Mouse (Mus musculus) embryonic facial prominence, embryonic 13.5 days (tissue): ENCODE results near the gene Gcn1l1. TPM values are rescaled to one million over a fixed set of nuclear protein-coding genes. Genes with fewer than 3 reads are reported as not detected.

Experiments
- ATAC-seq: fragments of 200-750 bp; cut with Nextera tagmentation; 2 replicates; pipeline ENCODE4 v1.8.0; 2017; ENCODE audit warnings: low read depth; ENCODE audit not compliant: insufficient number of reproducible peaks, insufficient read depth, low FRiP score, low TSS enrichment
- H3K27ac ChIP-seq: fragments of 300-500 bp; sonication (generic); 2 replicates; pipeline ENCODE4 v1.5.1; 2015; ENCODE audit warnings: moderate library complexity, mild to moderate bottlenecking, inconsistent platforms
- H3K27me3 ChIP-seq: fragments of 300-500 bp; sonication (generic); 2 replicates; pipeline ENCODE4 v1.6.1; 2015; ENCODE audit warnings: mild to moderate bottlenecking, inconsistent platforms
- H3K36me3 ChIP-seq: fragments of 300-500 bp; sonication (generic); 2 replicates; pipeline ENCODE4 v1.6.1; 2015; ENCODE audit warnings: mild to moderate bottlenecking, inconsistent platforms
- H3K4me1 ChIP-seq: fragments of 300-500 bp; sonication (generic); 2 replicates; pipeline ENCODE4 v1.6.1; 2015; ENCODE audit warnings: inconsistent platforms
- H3K4me2 ChIP-seq: fragments of 300-500 bp; sonication (generic); 2 replicates; pipeline ENCODE4 v1.6.1; 2015; ENCODE audit warnings: moderate library complexity, mild to moderate bottlenecking, inconsistent platforms
- H3K4me3 ChIP-seq: fragments of 300-500 bp; sonication (generic); 2 replicates; pipeline ENCODE4 v1.5.1; 2015; ENCODE audit warnings: mild to moderate bottlenecking, inconsistent platforms
- H3K9ac ChIP-seq: fragments of 300-500 bp; sonication (generic); 2 replicates; pipeline ENCODE4 v1.6.1; 2015; ENCODE audit warnings: mild to moderate bottlenecking, inconsistent platforms
- H3K9me3 ChIP-seq: fragments of 300-500 bp; sonication (generic); 2 replicates; pipeline ENCODE4 v1.6.1; 2016; ENCODE audit warnings: inconsistent platforms
- WGBS: fragments of 180-500 bp; shearing (Covaris S2); methylation state at CpG from one replicate; pipeline ENCODE4 v1.1.7; 2015; ENCODE audit warnings: mixed read lengths; 5-methylcytosine and 5-hydroxymethylcytosine counted together
- polyA plus RNA-seq: library from polyadenylated mRNA; unstranded; fragments of >200 nt; fragmentation: Nextera tagmentation; extraction: Ambion mirVana; gene quantifications from 2 replicates; pipeline ENCODE4 v1.2.1, GENCODE M21; 2015

Gcn1l1 gene
- polyA plus RNA-seq, 1 experiment from 2014 or later: 45.8 TPM

DNA sequence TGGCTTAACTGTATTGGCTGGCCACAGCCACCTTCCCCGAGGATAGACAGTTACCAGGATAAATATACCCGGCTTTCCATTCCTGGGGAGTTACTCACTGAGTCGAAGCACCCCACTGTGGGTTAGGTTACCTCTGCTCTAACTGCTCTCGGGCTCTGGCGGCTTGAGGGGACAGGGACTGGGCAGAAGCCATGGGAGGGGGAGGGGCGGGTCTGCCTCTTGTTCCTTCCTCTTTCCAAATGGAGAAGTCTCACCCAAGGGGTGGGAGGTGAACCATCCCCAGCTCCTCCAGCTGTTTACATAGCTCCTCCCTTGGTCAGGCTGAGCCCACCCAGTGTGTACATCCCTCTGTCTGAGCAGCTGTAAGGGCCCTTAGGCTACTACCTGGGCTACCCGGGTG is 29.4 kb upstream of the Gcn1l1 start:
- H3K4me2 ChIP-seq: no peak overlapping the region
- WGBS: 28% methylated on average over 7 of the region's 7 CpGs

DNA sequence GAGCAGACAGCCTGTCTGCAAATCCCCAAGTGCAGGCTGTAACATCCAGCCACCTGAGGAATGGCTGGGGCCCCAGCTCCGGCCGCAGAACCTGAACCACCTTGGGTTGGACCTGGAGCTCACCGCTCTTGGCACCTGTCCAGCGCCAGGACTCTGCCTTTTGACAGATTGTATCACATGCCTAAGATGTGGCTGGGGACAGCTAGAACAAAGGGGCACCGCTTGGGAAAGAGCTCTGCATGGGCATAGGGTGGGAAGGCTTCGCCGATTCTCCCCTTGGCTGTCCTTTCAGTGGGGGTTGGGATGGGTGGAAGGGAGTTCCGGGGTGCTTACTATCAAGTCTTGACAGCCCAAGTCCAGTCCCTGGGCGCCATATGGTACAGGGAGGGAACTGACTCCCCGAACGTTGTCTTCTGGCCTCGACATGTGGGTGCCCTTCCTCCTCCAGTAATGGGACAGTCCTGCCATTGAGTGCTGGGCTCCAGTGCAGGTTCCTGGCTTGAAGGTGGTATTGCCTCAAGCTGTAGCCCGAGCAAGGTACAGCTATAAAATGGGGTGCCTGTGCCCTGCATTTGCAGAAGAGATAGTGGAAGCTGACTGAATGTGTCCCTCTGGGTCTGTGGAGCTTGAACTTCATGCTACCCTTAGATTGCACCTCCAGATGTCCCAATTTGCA is 26.9 kb upstream of the Gcn1l1 start:
- 62% methylated on average over 13 of the region's 13 CpGs for WGBS
- Histone ChIP-seq H3K4me2 (peak overlapping the region; percentile 36), H3K4me3 (no peak overlapping the region), H3K27ac (peak overlapping the region; percentile 62; the same call in 1 of the 2 replicates), H3K27me3 (no peaks in the 10 kb centered on the region), H3K4me1 (peaks cover 60% of the 10 kb centered on the region), H3K9me3 (no peaks in the 10 kb centered on the region), H3K9ac (no peak overlapping the region), H3K36me3 (no peaks in the 10 kb centered on the region)
- peak; percentile 18 for ATAC-seq

More for the DNA sequence above, 29.4 kb upstream of the Gcn1l1 start:
- Histone ChIP-seq H3K27me3 (no peaks in the 10 kb centered on the region), H3K9ac (no peak overlapping the region), H3K4me1 (peaks cover 73% of the 10 kb centered on the region), H3K36me3 (no peaks in the 10 kb centered on the region), H3K4me3 (no peak overlapping the region), H3K27ac (0 out of 2 replicates have a peak overlapping the region, but pooled peaks have one; percentile 57), H3K9me3 (no peaks in the 10 kb centered on the region)
- ATAC-seq: no peak

DNA sequence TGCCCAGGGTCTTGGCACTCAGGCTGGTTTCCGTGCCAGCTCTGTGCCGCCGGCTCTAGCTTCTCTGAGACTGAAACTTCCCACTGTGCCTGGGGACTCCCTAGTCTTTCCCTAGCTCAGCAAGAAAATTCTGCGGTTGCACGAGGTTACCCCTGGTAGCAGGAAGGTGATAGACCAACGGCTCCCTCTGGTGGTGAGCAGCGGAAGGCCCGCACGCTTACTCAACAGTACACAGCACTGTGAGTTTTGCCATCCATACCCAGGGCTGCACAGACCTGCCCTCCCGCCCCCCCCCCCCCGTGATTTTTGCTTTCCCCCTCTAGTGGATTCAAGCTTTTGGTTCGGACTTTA is 26.4 kb upstream of the Gcn1l1 start:
- Histone ChIP-seq H3K4me1 (peaks cover 60% of the 10 kb centered on the region), H3K27me3 (no peaks in the 10 kb centered on the region), H3K27ac (peak overlapping the region; percentile 62; the same call in 1 of the 2 replicates), H3K9ac (no peak overlapping the region), H3K4me3 (no peak overlapping the region), H3K4me2 (peak overlapping the region; percentile 36), H3K9me3 (no peaks in the 10 kb centered on the region), H3K36me3 (no peaks in the 10 kb centered on the region)
- peak; percentile 76 for ATAC-seq
- WGBS: under 1% methylated on average over 12 of the region's 12 CpGs

DNA sequence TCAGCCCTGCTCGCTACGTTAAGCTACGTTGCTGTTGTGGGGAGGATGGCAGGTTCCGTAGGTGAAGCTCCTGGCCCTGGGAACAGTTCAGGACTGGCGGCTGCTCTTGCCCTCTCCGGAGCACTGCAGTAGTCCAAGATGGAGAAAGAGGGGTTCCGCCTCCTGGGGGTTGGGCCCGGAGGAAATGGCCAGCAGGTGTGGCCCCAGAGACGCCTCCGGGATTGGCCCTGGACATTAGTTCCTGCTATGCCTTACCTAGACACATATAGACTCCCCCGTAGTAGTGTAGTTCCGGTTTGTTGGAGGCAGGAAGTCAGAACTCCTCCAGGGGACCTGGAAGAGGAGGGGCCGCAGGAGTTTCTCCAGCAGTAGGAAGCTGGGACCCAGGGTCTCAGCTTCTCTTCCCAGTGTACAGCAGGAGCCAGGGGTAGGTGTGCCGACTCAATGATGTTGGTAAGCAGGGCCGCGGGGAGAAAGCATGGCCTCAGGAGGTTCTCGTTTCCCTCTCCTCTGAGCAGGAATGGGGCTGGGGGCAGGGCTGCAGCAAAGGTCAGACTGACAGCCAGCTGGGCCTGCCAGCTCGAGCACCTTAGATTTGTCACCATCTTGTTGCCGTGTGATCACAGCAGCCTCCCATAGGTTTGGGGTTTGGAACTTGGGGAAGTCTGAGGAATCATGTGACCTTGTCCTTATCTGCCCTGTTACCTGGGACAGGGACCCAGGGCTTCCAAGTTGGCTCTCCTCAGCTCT is 22.2 kb upstream of the Gcn1l1 start:
- 48% methylated on average over 19 of the region's 19 CpGs for WGBS
- H3K4me3 ChIP-seq: no peak overlapping the region
- peaks cover 36% of the 10 kb centered on the region for H3K36me3 ChIP-seq
- no peaks in the 10 kb centered on the region for H3K27me3 ChIP-seq
- H3K9ac ChIP-seq: peak overlapping the region; percentile 57
- peaks cover 67% of the 10 kb centered on the region for H3K4me1 ChIP-seq
- H3K4me2 ChIP-seq: peak overlapping the region; percentile 38
- no peaks in the 10 kb centered on the region for H3K9me3 ChIP-seq
- ATAC-seq: no peak
- peak overlapping the region; percentile 71 for H3K27ac ChIP-seq

DNA sequence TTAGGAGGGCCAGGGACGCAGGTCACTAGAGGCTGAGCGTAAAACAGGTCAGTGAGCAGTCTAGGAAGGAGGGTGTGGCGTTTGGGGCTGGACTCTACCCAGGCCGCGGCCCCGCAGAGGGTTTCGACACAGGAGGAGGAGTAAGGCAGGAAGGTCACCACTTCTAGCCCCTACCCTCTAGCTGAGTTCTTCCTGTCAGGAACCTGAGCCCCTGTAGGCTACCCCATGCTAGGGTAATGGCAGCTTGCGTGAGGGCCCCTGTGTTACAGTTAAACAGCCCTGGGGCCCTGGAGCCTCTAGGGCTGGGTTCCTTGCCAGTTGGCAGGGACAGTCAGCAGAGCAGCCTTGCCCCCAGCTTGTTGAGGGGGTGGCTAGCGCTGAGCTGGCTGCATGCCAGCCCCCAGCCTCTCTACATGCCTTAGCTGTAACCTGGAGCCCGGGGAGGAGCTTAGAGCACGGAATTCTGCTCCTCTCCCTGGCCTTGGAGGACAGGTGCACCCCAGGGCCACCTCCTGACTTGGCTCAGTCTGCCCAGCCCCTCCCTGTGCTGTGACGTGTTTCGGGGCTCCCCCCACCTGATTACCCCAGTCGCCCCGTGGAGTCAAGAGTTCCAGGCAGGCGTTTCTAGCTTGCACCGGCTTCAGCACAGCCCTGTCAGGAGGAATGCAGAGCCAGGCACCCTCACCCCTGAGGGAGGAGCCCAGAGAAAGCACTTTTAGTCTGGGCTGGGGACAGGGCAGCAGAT is 21.4 kb upstream of the Gcn1l1 start:
- H3K27me3 ChIP-seq: no peaks in the 10 kb centered on the region
- ATAC-seq: peak; percentile 21
- no peaks in the 10 kb centered on the region for H3K9me3 ChIP-seq
- H3K27ac ChIP-seq: peak overlapping the region; percentile 71
- H3K36me3 ChIP-seq: peaks cover 44% of the 10 kb centered on the region
- no peak overlapping the region for H3K4me3 ChIP-seq
- peak overlapping the region; percentile 38 for H3K4me2 ChIP-seq
- H3K9ac ChIP-seq: peak overlapping the region; percentile 57
- H3K4me1 ChIP-seq: peaks cover 58% of the 10 kb centered on the region
- 38% methylated on average over 17 of the region's 17 CpGs for WGBS

DNA sequence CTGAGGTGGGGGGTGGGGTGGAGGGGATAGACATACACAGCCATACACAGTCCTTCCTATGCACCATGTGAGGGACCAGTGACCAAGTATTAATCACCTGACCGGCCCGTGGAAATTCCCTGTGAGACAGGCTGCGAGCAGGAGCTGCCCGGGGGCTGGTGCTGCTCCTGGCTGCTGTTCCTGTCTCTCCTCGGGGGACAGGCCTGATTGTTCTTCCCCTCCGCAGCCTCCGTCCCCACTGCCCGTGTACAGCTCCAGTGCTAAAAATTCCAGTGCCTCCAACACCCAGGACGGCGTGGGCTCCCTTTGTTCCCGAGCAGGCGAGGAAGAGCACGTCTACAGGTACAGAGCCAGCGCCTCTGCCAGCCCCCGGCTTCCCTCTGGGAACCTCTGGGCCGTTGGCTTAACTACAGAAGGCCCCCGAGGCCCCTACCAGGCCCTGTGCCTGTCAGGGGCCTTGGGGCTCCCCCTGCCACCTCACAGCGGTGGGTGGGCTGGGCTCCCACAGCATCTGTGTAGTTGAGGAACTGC is 20.3 kb upstream of the Gcn1l1 start:
- Histone ChIP-seq H3K4me2 (no peak overlapping the region), H3K4me1 (peaks cover 52% of the 10 kb centered on the region), H3K9ac (peak overlapping the region; percentile 11; the same call in 1 of the 2 replicates), H3K9me3 (no peaks in the 10 kb centered on the region), H3K27ac (no peak overlapping the region; the same call in 1 of the 2 replicates), H3K27me3 (no peaks in the 10 kb centered on the region), H3K4me3 (no peak overlapping the region), H3K36me3 (peaks cover 55% of the 10 kb centered on the region)
- WGBS: 54% methylated on average over 18 of the region's 18 CpGs
- ATAC-seq: no peak

DNA sequence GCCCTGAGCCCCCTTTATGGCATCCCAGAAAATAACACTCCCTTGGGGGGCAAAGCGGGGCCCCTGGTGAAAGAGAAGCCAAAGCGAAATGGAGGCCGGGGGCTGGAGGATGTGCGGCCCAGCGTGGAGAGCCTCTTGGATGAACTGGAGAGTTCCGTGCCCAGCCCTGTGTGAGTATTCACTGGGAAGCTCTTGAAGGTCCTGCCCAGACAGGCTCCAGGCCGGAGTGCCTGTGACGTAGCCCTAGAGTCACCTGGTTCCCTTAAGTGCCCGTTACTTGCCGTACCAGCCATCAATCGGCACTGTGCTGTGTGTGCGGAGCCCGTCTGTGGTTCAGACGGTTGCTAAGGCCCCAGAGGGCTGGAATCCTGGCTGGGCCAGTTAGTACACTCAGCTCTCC is 19.4 kb upstream of the Gcn1l1 start:
- 75% methylated on average over 14 of the region's 14 CpGs for WGBS
- Histone ChIP-seq H3K4me3 (no peak overlapping the region), H3K27ac (no peak overlapping the region), H3K4me2 (no peak overlapping the region), H3K4me1 (peaks cover 52% of the 10 kb centered on the region), H3K9ac (0 out of 2 replicates have a peak overlapping the region, but pooled peaks have one; percentile 32), H3K36me3 (peaks cover 64% of the 10 kb centered on the region), H3K27me3 (no peaks in the 10 kb centered on the region), H3K9me3 (no peaks in the 10 kb centered on the region)
- ATAC-seq: no peak

DNA sequence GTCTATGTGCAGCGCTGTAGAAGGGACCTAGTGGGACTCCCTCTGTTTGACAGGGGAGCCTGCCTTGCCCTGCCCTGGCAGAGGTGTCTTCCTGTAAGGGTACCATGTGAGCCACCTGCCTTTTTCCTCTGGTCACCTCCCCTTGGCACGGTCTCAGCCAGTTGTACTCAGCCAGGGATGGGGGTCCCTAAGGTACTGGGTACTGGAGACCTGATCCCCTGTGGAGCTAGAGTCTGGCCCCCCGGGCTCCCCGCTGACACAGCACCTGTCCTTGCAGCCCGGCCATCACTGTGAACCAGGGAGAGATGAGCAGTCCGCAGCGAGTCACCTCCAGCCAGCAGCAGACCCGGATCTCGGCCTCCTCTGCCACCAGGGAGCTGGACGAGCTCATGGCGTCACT is 18.5 kb upstream of the Gcn1l1 start:
- Histone ChIP-seq H3K4me3 (no peak overlapping the region), H3K27ac (no peak overlapping the region), H3K27me3 (no peaks in the 10 kb centered on the region), H3K9ac (no peak overlapping the region; the same call in 1 of the 2 replicates), H3K4me1 (peaks cover 52% of the 10 kb centered on the region), H3K9me3 (no peaks in the 10 kb centered on the region), H3K36me3 (peaks cover 70% of the 10 kb centered on the region), H3K4me2 (no peak overlapping the region)
- ATAC-seq: no peak
- 59% methylated on average over 11 of the region's 11 CpGs for WGBS

DNA sequence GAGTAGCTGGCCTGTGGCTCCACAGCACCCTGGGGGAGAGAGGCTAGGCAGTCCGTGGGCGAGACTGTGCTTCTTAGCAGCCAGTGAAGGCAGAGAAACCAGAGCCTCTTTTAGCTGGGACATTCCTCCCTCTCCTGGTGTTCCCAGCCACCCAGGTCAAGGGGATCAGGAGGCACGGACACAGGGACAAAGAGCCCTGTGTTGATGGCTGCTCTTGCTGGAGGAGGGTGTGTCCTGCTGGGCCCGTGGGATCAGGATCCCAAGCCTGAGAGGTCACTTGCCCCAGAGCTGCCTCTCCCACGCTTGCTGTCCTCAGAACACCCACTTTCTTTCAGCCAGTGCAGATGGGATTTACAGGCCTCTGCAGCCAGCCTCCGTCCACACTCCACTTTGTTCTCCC is 18.0 kb upstream of the Gcn1l1 start:
- no peak overlapping the region for H3K4me2 ChIP-seq
- H3K36me3 ChIP-seq: peaks cover 74% of the 10 kb centered on the region
- H3K27me3 ChIP-seq: no peaks in the 10 kb centered on the region
- 25% methylated on average over 6 of the region's 6 CpGs for WGBS
- H3K4me3 ChIP-seq: no peak overlapping the region
- no peak for ATAC-seq
- H3K9ac ChIP-seq: peak overlapping the region; percentile 49; the same call in 1 of the 2 replicates
- H3K4me1 ChIP-seq: peaks cover 51% of the 10 kb centered on the region
- H3K9me3 ChIP-seq: no peaks in the 10 kb centered on the region
- peak overlapping the region; percentile 44 for H3K27ac ChIP-seq

DNA sequence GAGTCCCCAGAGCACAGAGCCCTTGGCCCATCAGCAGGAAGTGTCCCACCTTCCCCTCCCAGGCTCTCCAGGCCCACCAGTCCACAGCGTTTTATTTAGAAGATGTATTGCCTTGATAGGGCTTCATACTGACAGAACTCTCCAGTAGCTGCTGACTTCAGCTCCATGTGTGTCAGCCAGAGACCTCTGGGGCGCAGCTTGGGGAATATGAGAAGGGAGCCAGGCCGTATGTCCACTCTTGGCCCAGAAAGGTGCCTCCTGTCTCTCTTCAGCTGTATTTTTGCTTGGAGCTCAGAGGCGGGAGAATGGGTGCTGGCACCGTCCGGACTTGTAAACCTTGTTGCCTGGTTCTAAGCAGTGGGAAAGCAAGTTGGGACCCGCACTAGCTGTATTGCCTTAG is 17.6 kb upstream of the Gcn1l1 start:
- no peaks in the 10 kb centered on the region for H3K27me3 ChIP-seq
- 61% methylated on average over 7 of the region's 7 CpGs for WGBS
- H3K4me3 ChIP-seq: no peak overlapping the region
- H3K9ac ChIP-seq: peak overlapping the region; percentile 49; the same call in 1 of the 2 replicates
- ATAC-seq: no peak
- peaks cover 47% of the 10 kb centered on the region for H3K4me1 ChIP-seq
- H3K9me3 ChIP-seq: no peaks in the 10 kb centered on the region
- H3K27ac ChIP-seq: peak overlapping the region; percentile 44
- H3K4me2 ChIP-seq: no peak overlapping the region
- H3K36me3 ChIP-seq: peaks cover 78% of the 10 kb centered on the region

DNA sequence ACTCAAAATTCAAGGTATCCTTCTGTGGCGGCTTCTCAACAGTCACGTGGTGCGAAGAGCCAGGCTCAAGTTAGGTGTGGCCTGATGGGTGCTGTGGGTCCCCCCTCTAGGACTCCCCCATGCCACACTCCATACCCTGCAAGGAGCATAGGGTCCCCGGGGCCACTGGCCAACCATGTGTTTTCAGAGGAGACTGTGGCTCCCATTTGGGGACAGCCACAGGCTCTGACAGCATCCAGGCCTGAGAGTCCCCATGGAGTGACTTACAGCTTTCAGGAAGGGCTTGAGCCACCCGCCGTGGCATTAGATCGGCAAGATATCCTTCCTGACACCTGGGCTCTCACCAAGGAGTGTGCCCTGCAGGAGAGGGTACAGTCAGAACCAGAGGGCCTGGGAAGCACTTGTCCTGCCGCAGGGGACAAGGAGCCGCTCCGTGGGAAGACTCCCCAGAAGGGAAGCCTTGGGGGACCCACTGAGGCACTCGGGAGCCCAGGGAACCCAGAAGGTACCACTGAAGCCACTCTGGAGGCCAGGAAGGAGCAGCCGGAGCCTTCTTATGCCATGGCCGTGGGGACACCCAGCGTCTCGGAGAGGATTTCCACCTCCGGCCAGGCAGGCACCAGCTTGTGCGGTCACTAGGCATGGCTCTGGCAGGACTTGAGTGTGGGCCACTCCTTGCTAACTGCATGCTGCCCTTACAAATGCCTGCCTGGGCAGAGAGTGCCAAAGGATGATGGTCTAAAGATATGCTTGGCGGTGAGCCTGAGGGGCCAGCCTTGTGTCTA is 16.4 kb upstream of the Gcn1l1 start:
- 94% methylated on average over 18 of the region's 18 CpGs for WGBS
- Histone ChIP-seq H3K9me3 (no peaks in the 10 kb centered on the region), H3K36me3 (peaks cover 91% of the 10 kb centered on the region), H3K27me3 (no peaks in the 10 kb centered on the region), H3K4me3 (no peak overlapping the region), H3K27ac (no peak overlapping the region), H3K4me1 (peaks cover 34% of the 10 kb centered on the region), H3K9ac (no peak overlapping the region), H3K4me2 (no peak overlapping the region)
- ATAC-seq: no peak
